Mouse (Mus musculus): Measurements from ENCODE around the gene Gbp7. TPM values are rescaled to one million over a fixed set of nuclear protein-coding genes. Genes with fewer than 3 reads are reported as not detected.
"Not testable (repeated sequence)": the region's sequence is repeated elsewhere in the genome, so short reads cannot be mapped to it uniquely, and the experiment has no call there.

Gene Gbp7
- polyA plus RNA-seq, 1 experiment from 2014 or later, result 2.3 TPM

DNA sequence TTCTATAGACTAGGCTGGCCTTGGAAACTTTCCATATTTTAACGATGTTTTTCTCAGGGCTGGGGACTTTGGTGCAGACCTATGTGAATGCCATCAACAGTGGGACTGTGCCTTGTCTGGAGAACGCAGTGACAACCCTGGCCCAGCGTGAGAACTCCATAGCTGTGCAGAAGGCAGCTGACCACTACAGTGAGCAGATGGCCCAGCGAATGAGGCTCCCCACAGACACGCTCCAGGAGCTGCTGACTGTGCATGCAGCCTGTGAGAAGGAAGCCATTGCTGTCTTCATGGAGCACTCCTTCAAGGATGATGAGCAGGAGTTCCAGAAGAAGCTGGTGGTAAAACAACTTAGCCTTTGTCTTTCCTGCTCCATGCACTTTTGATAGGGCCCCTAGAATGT lies 37.3 kb downstream of the Gbp7 start:
- ATAC-seq (ENCODE audit: low FRiP score, low read depth); H3K36me3 ChIP-seq; H3K27me3 ChIP-seq; H3K27ac ChIP-seq (replicated peaks); H3K4me2 ChIP-seq (replicated peaks); H3K4me3 ChIP-seq; H3K9me3 ChIP-seq; H3K4me1 ChIP-seq; H3K9ac ChIP-seq (replicated peaks): not testable (repeated sequence)
- 79% methylated on average over 5 of the region's 5 CpGs for WGBS

DNA sequence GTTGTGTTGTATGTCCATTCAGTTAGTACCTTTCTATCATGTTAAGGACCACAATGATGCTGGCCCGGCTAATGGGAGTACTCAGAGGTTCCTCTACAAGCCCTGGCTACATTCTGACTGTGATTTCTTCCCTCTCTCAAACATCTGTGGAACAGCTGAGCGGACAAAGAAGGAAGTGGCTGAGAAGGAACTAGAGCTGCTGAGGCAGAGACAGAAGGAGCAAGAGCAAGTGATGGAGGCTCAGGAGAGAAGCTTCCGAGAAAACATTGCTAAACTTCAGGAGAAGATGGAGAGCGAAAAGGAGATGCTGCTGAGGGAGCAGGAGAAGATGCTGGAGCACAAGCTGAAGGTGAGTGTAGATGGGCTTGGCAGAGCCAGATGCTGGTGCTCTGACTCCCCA lies 40.6 kb downstream of the Gbp7 start:
- Histone ChIP-seq H3K27ac (replicated peaks) (no peak overlapping the region), H3K4me2 (replicated peaks) (no peak overlapping the region), H3K9ac (replicated peaks) (no peak overlapping the region), H3K27me3 (no peaks in the 10 kb centered on the region), H3K36me3 (no peaks in the 10 kb centered on the region), H3K4me3 (no peak overlapping the region), H3K9me3 (no peaks in the 10 kb centered on the region), H3K4me1 (no peaks in the 10 kb centered on the region)
- WGBS, result 94% methylated on average over 4 of the region's 4 CpGs
- ATAC-seq (ENCODE audit: low FRiP score, low read depth), result no peak

DNA sequence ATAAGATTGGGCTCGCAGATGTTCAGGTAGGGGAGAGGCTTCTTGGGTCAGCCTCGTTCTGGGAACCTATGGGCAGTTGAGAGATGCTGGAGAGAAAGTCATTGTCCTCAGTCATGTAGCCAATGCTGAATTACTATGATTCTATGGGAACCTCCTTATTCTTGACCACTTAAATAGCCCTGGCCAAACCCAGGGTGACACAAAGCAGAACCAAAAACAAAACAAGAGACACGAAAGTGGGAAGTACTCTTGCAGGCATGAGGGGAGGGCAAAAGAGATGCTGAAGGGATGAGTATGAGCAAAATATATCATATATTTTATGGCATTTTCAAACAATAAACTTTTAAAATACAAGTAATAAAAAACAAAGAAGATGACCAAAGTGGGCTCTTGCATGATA lies 47.0 kb downstream of the Gbp7 start:
- no peak for ATAC-seq (ENCODE audit: low FRiP score, low read depth)
- 81% methylated on average over 3 of the region's 3 CpGs for WGBS
- H3K4me1 ChIP-seq, result no peaks in the 10 kb centered on the region
- H3K9me3 ChIP-seq, result no peaks in the 10 kb centered on the region
- no peak overlapping the region for H3K9ac ChIP-seq (replicated peaks)
- no peaks in the 10 kb centered on the region for H3K27me3 ChIP-seq
- no peaks in the 10 kb centered on the region for H3K36me3 ChIP-seq
- H3K27ac ChIP-seq (replicated peaks), result no peak overlapping the region
- H3K4me2 ChIP-seq (replicated peaks), result no peak overlapping the region
- no peak overlapping the region for H3K4me3 ChIP-seq

DNA sequence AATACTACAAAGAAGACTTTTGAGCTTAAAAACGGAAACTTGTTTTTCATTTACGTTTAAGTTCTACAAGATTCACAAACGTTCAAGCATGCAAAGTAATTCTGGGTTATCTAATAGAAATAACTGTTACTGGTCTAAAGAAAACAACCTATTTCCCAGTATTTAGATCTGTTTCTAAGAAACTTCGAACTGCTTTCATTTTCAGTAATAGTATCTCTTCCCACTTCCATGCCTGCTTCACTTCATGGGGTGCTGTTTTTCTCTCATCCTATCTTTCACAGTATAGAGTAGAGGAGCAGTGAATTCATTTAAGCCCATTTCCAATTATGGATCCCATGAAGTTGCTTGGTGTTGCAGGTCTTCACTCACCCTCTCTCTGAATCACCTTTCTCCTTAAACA lies 48.2 kb downstream of the Gbp7 start:
- H3K27ac ChIP-seq (replicated peaks), result no peak overlapping the region
- no peak overlapping the region for H3K9ac ChIP-seq (replicated peaks)
- no peak for ATAC-seq (ENCODE audit: low FRiP score, low read depth)
- no peak overlapping the region for H3K4me3 ChIP-seq
- H3K4me2 ChIP-seq (replicated peaks), result no peak overlapping the region
- no peaks in the 10 kb centered on the region for H3K36me3 ChIP-seq
- H3K4me1 ChIP-seq, result no peaks in the 10 kb centered on the region
- no peaks in the 10 kb centered on the region for H3K9me3 ChIP-seq
- no peaks in the 10 kb centered on the region for H3K27me3 ChIP-seq
- 87% methylated on average over 4 of the region's 4 CpGs for WGBS

DNA sequence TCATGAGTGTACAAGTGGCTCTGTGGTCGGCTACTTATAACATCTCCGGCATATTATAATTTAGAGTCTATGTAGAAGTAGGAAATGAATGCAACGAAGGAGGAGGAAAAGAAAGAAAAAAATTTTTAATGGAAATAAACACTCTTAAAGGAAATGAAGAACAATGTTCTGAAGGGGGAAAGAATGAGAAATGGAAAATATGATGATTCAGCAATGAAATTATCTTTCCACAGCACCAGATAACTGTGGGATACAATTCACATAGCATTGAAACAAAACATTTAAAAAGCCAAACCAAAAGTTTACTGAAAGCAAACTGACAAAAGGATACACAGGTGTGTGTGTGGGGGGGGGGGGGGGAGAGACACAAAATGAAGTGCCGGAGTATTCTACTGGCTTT lies 52.9 kb downstream of the Gbp7 start:
- H3K27me3 ChIP-seq, result no peaks in the 10 kb centered on the region
- 90% methylated on average over 4 of the region's 4 CpGs for WGBS
- H3K9me3 ChIP-seq, result no peaks in the 10 kb centered on the region
- no peaks in the 10 kb centered on the region for H3K36me3 ChIP-seq
- no peak overlapping the region for H3K4me2 ChIP-seq (replicated peaks)
- no peak for ATAC-seq (ENCODE audit: low FRiP score, low read depth)
- H3K4me1 ChIP-seq, result no peaks in the 10 kb centered on the region
- no peak overlapping the region for H3K27ac ChIP-seq (replicated peaks)
- no peak overlapping the region for H3K9ac ChIP-seq (replicated peaks)
- H3K4me3 ChIP-seq, result no peak overlapping the region

DNA sequence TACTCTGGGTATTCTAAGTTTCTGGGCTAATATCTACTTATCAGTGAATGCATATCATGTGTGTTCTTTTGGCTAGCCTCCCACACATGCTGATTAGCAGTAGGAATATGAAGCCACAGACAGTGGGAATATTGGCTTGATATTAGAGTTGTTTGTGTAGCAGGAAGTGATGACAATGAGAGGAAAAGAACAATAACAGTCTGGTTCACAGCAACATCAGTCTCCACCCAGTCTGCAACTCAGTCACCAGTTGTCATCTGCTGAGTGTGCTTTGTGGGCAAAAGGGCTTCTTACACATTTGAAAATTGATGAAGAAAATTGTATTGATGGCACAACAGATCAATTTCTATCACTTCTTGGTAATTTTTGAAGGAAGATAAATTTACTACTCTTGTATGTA lies 57.2 kb downstream of the Gbp7 start:
- Histone ChIP-seq H3K4me1 (no peaks in the 10 kb centered on the region), H3K27ac (replicated peaks) (no peak overlapping the region), H3K27me3 (no peaks in the 10 kb centered on the region), H3K4me2 (replicated peaks) (no peak overlapping the region), H3K36me3 (no peaks in the 10 kb centered on the region), H3K9me3 (no peaks in the 10 kb centered on the region), H3K4me3 (no peak overlapping the region), H3K9ac (replicated peaks) (no peak overlapping the region)
- no peak for ATAC-seq (ENCODE audit: low FRiP score, low read depth)

DNA sequence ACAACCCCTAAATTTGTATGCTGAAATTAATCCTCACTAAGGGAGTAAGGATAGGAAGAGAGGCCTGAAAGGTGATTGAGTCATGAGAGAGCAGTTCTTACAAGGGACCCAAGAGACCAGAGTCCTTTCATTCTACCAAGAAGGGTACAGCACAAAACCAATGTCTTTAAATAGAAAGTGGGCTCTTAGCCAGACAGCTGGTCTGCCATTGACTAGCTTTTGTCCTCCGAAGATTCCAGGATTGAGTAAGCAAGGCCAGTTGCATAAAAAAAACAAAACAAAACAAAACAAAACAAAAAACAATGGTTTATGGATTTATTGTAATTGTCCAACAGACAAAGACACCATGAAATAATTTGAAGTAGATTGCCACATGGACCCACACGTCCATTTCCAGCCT lies 58.7 kb downstream of the Gbp7 start:
- no peak overlapping the region for H3K27ac ChIP-seq (replicated peaks)
- 90% methylated on average over 2 of the region's 2 CpGs for WGBS
- H3K4me3 ChIP-seq, result no peak overlapping the region
- H3K9me3 ChIP-seq, result no peaks in the 10 kb centered on the region
- no peaks in the 10 kb centered on the region for H3K4me1 ChIP-seq
- no peak overlapping the region for H3K4me2 ChIP-seq (replicated peaks)
- no peaks in the 10 kb centered on the region for H3K27me3 ChIP-seq
- H3K36me3 ChIP-seq, result no peaks in the 10 kb centered on the region
- no peak for ATAC-seq (ENCODE audit: low FRiP score, low read depth)
- no peak overlapping the region for H3K9ac ChIP-seq (replicated peaks)

DNA sequence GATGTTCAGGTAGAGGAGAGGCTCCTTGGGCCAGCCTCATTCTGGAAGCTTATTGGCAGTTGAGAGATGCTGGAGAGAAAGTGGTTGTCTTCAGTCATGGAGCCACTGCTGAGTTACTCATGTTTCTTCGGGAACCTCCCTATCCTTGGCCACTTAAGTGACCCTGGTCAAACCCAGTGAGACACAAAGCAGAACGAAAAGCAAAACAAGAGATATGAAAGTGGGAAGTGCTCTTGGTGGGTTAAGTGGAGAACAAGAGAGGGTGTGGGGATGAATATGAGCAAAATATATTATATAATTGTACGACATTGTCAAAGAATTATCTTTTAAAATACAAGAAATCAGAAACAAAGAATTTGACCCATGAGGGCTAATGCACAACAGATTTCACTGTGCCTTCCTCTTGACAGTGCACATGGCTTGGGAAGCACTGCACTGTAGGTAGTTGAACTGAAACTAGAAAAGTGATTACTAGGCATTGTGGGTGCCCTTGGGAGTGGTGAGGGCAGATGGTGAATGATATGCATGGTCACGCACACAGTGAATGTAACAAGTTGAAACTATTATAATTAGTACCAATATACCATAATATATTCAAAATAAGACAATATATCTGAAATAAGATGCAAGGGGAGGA lies 60.4 kb downstream of the Gbp7 start:
- Histone ChIP-seq H3K4me3 (no peak overlapping the region), H3K36me3 (no peaks in the 10 kb centered on the region), H3K27me3 (no peaks in the 10 kb centered on the region), H3K4me1 (no peaks in the 10 kb centered on the region), H3K9me3 (no peaks in the 10 kb centered on the region), H3K27ac (replicated peaks) (no peak overlapping the region), H3K9ac (replicated peaks) (no peak overlapping the region), H3K4me2 (replicated peaks) (no peak overlapping the region)
- WGBS, result 91% methylated on average over 4 of the region's 4 CpGs
- no peak for ATAC-seq (ENCODE audit: low FRiP score, low read depth)

DNA sequence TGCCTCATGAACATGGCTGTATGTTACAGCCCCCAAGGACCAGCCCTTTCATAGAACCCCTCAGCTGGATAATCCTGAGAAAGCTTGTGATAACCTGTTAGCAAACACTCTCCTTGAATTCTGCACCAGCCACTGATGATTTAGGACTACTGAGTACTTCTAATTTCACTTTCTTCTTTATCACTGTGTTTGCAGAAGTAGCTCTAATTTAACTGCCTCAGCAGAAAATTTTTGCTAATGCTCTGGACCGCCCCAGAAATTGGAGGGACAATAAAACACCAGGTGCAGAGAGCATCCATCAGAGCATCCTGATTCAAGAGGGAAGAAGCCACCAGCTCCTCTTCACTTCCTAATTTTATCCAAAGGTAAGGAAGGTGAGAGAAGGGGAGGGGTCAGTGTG lies 64.4 kb downstream of the Gbp7 start, which contains the start of gene Gbp2b:
Gbp2b (plus strand) TSS at position 301 of the 400 bp plus-strand sequence.
- H3K27ac ChIP-seq (replicated peaks), result no peak within 1 kb of the TSS
- no peaks in the 10 kb centered on the region for H3K4me1 ChIP-seq
- H3K36me3 ChIP-seq, result no peaks in the 10 kb centered on the region
- no peak within 1 kb of the TSS for H3K4me3 ChIP-seq
- H3K4me2 ChIP-seq (replicated peaks), result no peak within 1 kb of the TSS
- H3K9me3 ChIP-seq, result no peaks in the 10 kb centered on the region
- WGBS, result 86% methylated on average over 1 of the region's 1 CpGs
- H3K9ac ChIP-seq (replicated peaks), result no peak within 1 kb of the TSS
- ATAC-seq (ENCODE audit: low FRiP score, low read depth), result no peak
- no peaks in the 10 kb centered on the region for H3K27me3 ChIP-seq

DNA sequence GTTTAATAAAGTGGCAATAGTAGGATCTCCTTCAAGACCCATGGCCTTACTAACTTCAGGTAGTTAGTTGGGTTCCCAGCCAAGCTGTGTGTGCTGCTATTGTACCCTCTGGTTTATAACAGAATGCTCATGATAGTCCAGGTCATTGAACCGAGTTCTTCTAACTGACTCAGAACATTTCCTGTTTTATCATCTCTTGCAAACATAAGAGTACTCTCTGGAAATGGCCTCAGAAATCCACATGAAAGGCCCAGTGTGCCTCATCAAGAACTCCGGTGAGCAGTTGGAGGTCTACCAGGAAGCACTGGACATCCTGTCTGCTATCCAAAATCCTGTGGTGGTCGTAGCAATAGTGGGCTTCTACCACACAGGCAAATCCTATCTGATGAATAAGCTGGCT lies 67.8 kb downstream of the Gbp7 start:
- ATAC-seq (ENCODE audit: low FRiP score, low read depth), result no peak
- no peaks in the 10 kb centered on the region for H3K9me3 ChIP-seq
- no peak overlapping the region for H3K9ac ChIP-seq (replicated peaks)
- no peak overlapping the region for H3K4me2 ChIP-seq (replicated peaks)
- no peaks in the 10 kb centered on the region for H3K27me3 ChIP-seq
- 84% methylated on average over 3 of the region's 3 CpGs for WGBS
- no peaks in the 10 kb centered on the region for H3K4me1 ChIP-seq
- no peak overlapping the region for H3K4me3 ChIP-seq
- H3K27ac ChIP-seq (replicated peaks), result no peak overlapping the region
- no peaks in the 10 kb centered on the region for H3K36me3 ChIP-seq

Other genes with a start within 250 kb of the Gbp7 start
- 15.0 and 15.3 TPM in 2 replicates for gene Pdlim5, start 134.6 kb upstream of the Gbp7 start, polyA plus RNA-seq (2016; fragmentation: Nextera tagmentation; extraction: Ambion mirVana)
- gene Gbp5, start 36.4 kb upstream of the Gbp7 start, polyA plus RNA-seq (2016; fragmentation: Nextera tagmentation; extraction: Ambion mirVana), result not detected in 2 replicates
- gene Gbp3, start 29.7 kb downstream of the Gbp7 start, polyA plus RNA-seq (2016; fragmentation: Nextera tagmentation; extraction: Ambion mirVana), result 0.38 and 0.64 TPM in 2 replicates
- gene Gbp2b, start 64.5 kb downstream of the Gbp7 start, polyA plus RNA-seq (2016; fragmentation: Nextera tagmentation; extraction: Ambion mirVana), result not detected in 2 replicates
- gene Gbp2, start 90.3 kb downstream of the Gbp7 start, polyA plus RNA-seq (2016; fragmentation: Nextera tagmentation; extraction: Ambion mirVana), result 0.29 and 0.55 TPM in 2 replicates
- gene Kyat3, start 170.7 kb downstream of the Gbp7 start, polyA plus RNA-seq (2016; fragmentation: Nextera tagmentation; extraction: Ambion mirVana), result 6.9 and 7.9 TPM in 2 replicates
- gene Gtf2b, start 234.7 kb downstream of the Gbp7 start, polyA plus RNA-seq (2016; fragmentation: Nextera tagmentation; extraction: Ambion mirVana), result 91.8 and 95.1 TPM in 2 replicates